Mouse (Mus musculus): ENCODE results near the gene Fam214a. TPM values are rescaled to one million over a fixed set of nuclear protein-coding genes. Genes with fewer than 3 reads are reported as not detected.

The Fam214a gene
- total and polyA plus RNA-seq, 2 experiments from 2014 or later, result 13.3 to 20.8 TPM

DNA sequence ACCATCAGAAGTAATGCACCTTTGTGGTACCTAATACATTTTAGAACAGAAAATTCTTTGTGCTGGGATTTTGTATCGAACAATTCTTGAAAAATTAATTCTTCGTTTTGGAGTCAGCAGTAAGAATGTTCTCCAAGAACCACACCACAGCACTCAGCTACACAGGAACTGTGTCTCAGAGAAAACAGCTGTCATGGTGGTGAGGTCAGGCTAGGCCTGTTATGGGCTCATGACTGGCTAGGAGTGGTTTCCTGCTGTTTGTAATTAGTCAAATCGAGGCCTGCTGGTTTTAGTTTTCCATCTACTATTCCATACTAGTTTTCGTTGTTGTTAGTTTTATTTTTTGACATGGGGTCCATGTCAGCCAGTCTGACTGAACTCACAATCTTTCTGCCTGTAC is 67.9 kb downstream of the Fam214a start:
- Histone ChIP-seq H3K27ac (ENCODE audit: low read depth) (no peak overlapping the region), H3K9me3 (replicated peaks; ENCODE audit: control insufficient read depth, low read length) (no peaks in the 10 kb centered on the region), H3K4me3 (ENCODE audit: low read depth, low read length) (no peak overlapping the region), H3K4me1 (ENCODE audit: control insufficient read depth, insufficient read depth) (no peaks in the 10 kb centered on the region), H3K9ac (replicated peaks; ENCODE audit: low read depth, low read length) (no peak overlapping the region), H3K4me2 (ENCODE audit: low read depth, low read length) (no peak overlapping the region), H3K36me3 (replicated peaks; ENCODE audit: control insufficient read depth, insufficient read depth, low read length) (peaks cover 56% of the 10 kb centered on the region), H3K27me3 (ENCODE audit: control insufficient read depth, insufficient read depth, low read length) (no peaks in the 10 kb centered on the region)
- 79% methylated on average over 4 of the region's 4 CpGs for WGBS
- TF ChIP-seq CTCF (IDR thresholded peaks at IDR 0.05; ENCODE audit: low read depth), result no peak
- no peak for TF ChIP-seq EP300 (IDR thresholded peaks at IDR 0.05; ENCODE audit: low read depth)
- DNase-seq (ENCODE audit: low spot score), result no peak
- ATAC-seq (ENCODE audit: insufficient read depth, low read depth), result no peak

DNA sequence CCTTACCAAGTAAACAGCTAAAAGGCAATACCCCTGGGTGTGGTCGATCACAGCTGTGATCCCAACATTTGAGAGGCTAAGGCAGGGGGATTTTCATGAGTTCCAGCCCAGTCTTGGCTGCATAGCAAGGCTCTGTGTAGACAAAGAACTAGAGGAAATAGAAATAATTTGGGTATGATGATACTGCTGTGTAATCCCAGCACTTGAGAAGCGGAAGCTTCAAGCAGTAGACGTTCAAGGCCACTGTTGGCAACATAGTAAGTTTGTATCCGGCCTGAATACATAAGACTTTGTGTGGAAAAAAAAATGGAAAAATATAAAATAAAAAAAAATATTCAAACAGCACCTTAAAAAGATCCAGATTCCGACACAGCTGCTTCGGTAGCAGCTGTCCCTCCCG is 69.9 kb downstream of the Fam214a start:
- no peaks in the 10 kb centered on the region for H3K9me3 ChIP-seq (replicated peaks; ENCODE audit: control insufficient read depth, low read length)
- H3K27me3 ChIP-seq (ENCODE audit: control insufficient read depth, insufficient read depth, low read length), result no peaks in the 10 kb centered on the region
- no peak overlapping the region for H3K9ac ChIP-seq (replicated peaks; ENCODE audit: low read depth, low read length)
- H3K4me3 ChIP-seq (ENCODE audit: low read depth, low read length), result no peak overlapping the region
- 90% methylated on average over 7 of the region's 7 CpGs for WGBS
- H3K36me3 ChIP-seq (replicated peaks; ENCODE audit: control insufficient read depth, insufficient read depth, low read length), result peaks cover 49% of the 10 kb centered on the region
- TF ChIP-seq EP300 (IDR thresholded peaks at IDR 0.05; ENCODE audit: low read depth), result no peak
- TF ChIP-seq CTCF (IDR thresholded peaks at IDR 0.05; ENCODE audit: low read depth), result no peak
- H3K4me2 ChIP-seq (ENCODE audit: low read depth, low read length), result no peak overlapping the region
- no peak for DNase-seq (ENCODE audit: low spot score)
- no peaks in the 10 kb centered on the region for H3K4me1 ChIP-seq (ENCODE audit: control insufficient read depth, insufficient read depth)
- ATAC-seq (ENCODE audit: insufficient read depth, low read depth), result no peak
- no peak overlapping the region for H3K27ac ChIP-seq (ENCODE audit: low read depth)

DNA sequence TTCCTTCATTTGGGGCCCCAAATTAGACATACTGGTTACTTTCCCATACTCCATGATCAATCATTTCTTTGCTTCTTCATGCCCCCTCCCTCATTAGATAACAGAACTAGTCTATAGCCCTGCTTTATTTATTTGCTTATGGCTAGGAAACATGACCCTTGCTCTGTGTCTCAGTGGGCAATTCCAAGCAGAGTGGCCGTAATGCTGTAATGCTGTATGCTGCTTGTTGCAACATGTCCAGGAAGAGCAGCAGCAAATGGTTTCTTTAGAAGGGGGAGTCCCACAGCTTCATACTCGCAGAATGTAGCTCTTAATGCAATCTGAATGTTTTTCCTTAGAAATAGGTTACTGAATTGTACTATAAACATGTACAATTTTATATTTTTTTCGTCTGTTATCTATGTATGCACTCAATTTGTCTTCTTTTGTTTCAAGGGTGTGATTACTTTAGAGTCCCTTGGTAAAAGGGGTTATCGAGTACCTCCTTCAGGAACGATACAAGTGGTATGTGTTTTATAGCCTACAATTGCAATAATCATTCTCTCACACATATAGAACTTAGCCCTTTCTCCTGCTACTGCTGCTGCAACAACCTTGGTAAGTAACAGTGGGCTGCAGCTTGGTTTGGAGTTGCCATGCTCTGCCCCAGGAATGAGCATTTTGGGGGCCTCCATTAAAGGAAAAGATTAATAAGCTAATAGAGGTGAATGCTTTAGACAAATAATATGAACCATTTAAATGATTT is 70.6 kb downstream of the Fam214a start:
- ATAC-seq (ENCODE audit: insufficient read depth, low read depth) (no peak), DNase-seq (ENCODE audit: low spot score) (no peak)
- Histone ChIP-seq H3K4me1 (ENCODE audit: control insufficient read depth, insufficient read depth) (no peaks in the 10 kb centered on the region), H3K4me2 (ENCODE audit: low read depth, low read length) (no peak overlapping the region), H3K4me3 (ENCODE audit: low read depth, low read length) (no peak overlapping the region), H3K27me3 (ENCODE audit: control insufficient read depth, insufficient read depth, low read length) (no peaks in the 10 kb centered on the region), H3K9me3 (replicated peaks; ENCODE audit: control insufficient read depth, low read length) (no peaks in the 10 kb centered on the region), H3K36me3 (replicated peaks; ENCODE audit: control insufficient read depth, insufficient read depth, low read length) (peaks cover 44% of the 10 kb centered on the region), H3K9ac (replicated peaks; ENCODE audit: low read depth, low read length) (no peak overlapping the region), H3K27ac (ENCODE audit: low read depth) (no peak overlapping the region)
- no peak for TF ChIP-seq CTCF (IDR thresholded peaks at IDR 0.05; ENCODE audit: low read depth)
- TF ChIP-seq EP300 (IDR thresholded peaks at IDR 0.05; ENCODE audit: low read depth), result no peak
- WGBS, result 80% methylated on average over 5 of the region's 5 CpGs

DNA sequence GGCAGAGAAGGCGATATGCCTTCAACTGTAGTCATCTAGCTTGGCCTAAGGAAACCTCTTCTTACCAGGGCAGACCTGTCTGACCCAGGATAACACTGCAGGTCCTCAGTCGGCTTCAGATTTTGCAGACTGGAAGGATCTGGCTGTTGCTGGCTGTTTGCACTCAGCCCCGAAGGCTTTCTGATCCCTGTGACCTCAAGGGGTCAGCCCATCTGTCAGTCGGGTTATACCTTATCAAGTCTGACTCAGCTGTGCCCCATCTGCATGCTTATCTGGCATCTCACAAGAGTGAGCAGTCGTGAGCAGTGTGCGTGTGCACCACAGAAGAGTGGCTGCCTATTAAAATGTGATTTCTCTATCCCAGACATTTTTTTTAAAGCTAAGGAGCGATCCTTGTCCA is 71.4 kb downstream of the Fam214a start:
- WGBS, result 39% methylated on average over 7 of the region's 7 CpGs

DNA sequence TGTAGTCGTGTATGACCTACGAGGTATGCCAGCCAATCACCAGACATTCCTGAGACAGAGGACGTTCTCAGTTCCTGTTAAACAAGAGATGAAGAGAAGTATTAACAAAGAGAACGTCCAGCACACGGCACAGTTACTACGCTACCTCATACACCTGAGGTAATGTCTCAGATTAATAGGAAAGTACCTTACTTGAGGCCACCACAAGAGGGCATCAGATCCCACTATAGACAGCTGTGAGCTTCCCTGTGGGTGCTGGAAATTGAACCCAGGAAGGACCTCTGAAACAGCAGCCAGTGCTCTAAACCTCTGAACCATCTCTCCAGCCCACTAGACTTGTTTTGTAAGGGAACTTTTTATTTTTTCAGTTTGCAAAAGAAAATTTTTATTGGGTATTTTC is 73.0 kb downstream of the Fam214a start:
- DNase-seq (ENCODE audit: low spot score) (no peak), ATAC-seq (ENCODE audit: insufficient read depth, low read depth) (no peak)
- Histone ChIP-seq H3K4me3 (ENCODE audit: low read depth, low read length) (no peak overlapping the region), H3K9ac (replicated peaks; ENCODE audit: low read depth, low read length) (no peak overlapping the region), H3K36me3 (replicated peaks; ENCODE audit: control insufficient read depth, insufficient read depth, low read length) (peaks cover 38% of the 10 kb centered on the region), H3K9me3 (replicated peaks; ENCODE audit: control insufficient read depth, low read length) (no peaks in the 10 kb centered on the region), H3K4me1 (ENCODE audit: control insufficient read depth, insufficient read depth) (no peaks in the 10 kb centered on the region), H3K27me3 (ENCODE audit: control insufficient read depth, insufficient read depth, low read length) (no peaks in the 10 kb centered on the region), H3K27ac (ENCODE audit: low read depth) (no peak overlapping the region), H3K4me2 (ENCODE audit: low read depth, low read length) (no peak overlapping the region)
- peak; percentile 16; the same call in 1 of the 2 replicates for TF ChIP-seq CTCF (IDR thresholded peaks at IDR 0.05; ENCODE audit: low read depth)
- no peak for TF ChIP-seq EP300 (IDR thresholded peaks at IDR 0.05; ENCODE audit: low read depth)
- 79% methylated on average over 6 of the region's 6 CpGs for WGBS

More for the DNA sequence above, 71.4 kb downstream of the Fam214a start:
- Histone ChIP-seq H3K36me3 (replicated peaks; ENCODE audit: control insufficient read depth, insufficient read depth, low read length) (peaks cover 44% of the 10 kb centered on the region), H3K9ac (replicated peaks; ENCODE audit: low read depth, low read length) (no peak overlapping the region), H3K4me1 (ENCODE audit: control insufficient read depth, insufficient read depth) (no peaks in the 10 kb centered on the region), H3K9me3 (replicated peaks; ENCODE audit: control insufficient read depth, low read length) (no peaks in the 10 kb centered on the region), H3K4me3 (ENCODE audit: low read depth, low read length) (no peak overlapping the region), H3K4me2 (ENCODE audit: low read depth, low read length) (no peak overlapping the region), H3K27me3 (ENCODE audit: control insufficient read depth, insufficient read depth, low read length) (no peaks in the 10 kb centered on the region), H3K27ac (ENCODE audit: low read depth) (no peak overlapping the region)
- no peak for ATAC-seq (ENCODE audit: insufficient read depth, low read depth)
- TF ChIP-seq CTCF (IDR thresholded peaks at IDR 0.05; ENCODE audit: low read depth), result no peak
- no peak for TF ChIP-seq EP300 (IDR thresholded peaks at IDR 0.05; ENCODE audit: low read depth)
- no peak for DNase-seq (ENCODE audit: low spot score)

DNA sequence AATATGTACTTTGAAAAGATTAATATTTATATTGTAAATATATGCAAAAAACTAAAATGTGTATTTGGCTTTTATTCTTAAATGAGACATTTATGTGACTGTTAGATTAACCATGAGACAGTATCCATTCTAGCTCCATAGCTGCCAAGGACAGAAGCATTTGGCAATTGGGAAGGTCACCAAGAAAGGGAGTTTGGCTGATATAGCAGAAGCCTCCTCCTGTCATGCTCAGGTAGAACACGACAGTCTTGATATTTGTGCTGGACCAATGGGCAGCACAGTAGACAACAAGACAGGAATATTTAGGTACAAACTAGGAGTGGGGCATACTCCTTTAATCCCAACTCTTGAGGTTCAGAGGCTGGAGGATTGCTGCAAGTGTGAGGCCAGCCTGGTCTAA is 79.7 kb downstream of the Fam214a start:
- Histone ChIP-seq H3K4me1 (ENCODE audit: control insufficient read depth, insufficient read depth) (no peaks in the 10 kb centered on the region), H3K27me3 (ENCODE audit: control insufficient read depth, insufficient read depth, low read length) (no peaks in the 10 kb centered on the region), H3K4me2 (ENCODE audit: low read depth, low read length) (no peak overlapping the region), H3K9ac (replicated peaks; ENCODE audit: low read depth, low read length) (no peak overlapping the region), H3K27ac (ENCODE audit: low read depth) (no peak overlapping the region), H3K4me3 (ENCODE audit: low read depth, low read length) (no peak overlapping the region), H3K9me3 (replicated peaks; ENCODE audit: control insufficient read depth, low read length) (no peaks in the 10 kb centered on the region), H3K36me3 (replicated peaks; ENCODE audit: control insufficient read depth, insufficient read depth, low read length) (peaks cover 23% of the 10 kb centered on the region)
- DNase-seq (ENCODE audit: low spot score) (no peak), ATAC-seq (ENCODE audit: insufficient read depth, low read depth) (no peak)
- WGBS, result 83% methylated on average over 1 of the region's 1 CpGs
- TF ChIP-seq EP300 (IDR thresholded peaks at IDR 0.05; ENCODE audit: low read depth), result no peak
- no peak for TF ChIP-seq CTCF (IDR thresholded peaks at IDR 0.05; ENCODE audit: low read depth)

Data from heart, postnatal 0 days (tissue).